Mouse (Mus musculus) liver (tissue): ENCODE data around the gene Tarbp1.
"Not testable (repeated sequence)": the region's sequence is repeated elsewhere in the genome, so short reads cannot be mapped to it uniquely, and the experiment has no call there.

Experiments used
- DNase-seq: peaks from one replicate; pipeline ENCODE4 v3.0.0-alpha.2; 2020; ENCODE audit warnings: mixed read lengths

The Tarbp1 gene

GRCm38 (mm10) chr8:126405030-126405429 is 69.8 kb downstream of the Tarbp1 start:
- DNase-seq = no peak

GRCm38 (mm10) chr8:126404550-126404949 is 70.3 kb downstream of the Tarbp1 start:
- not testable (repeated sequence) for DNase-seq

- DNase-seq = no peak
These were observed 76.5 kb downstream of the Tarbp1 start for GRCm38 (mm10) chr8:126398349-126398748.

- no peak for DNase-seq
These were observed 78.9 kb downstream of the Tarbp1 start for GRCm38 (mm10) chr8:126395917-126396316.

GRCm38 (mm10) chr8:126395386-126395785 is 79.5 kb downstream of the Tarbp1 start:
- no peak for DNase-seq

- no peak for DNase-seq
These were observed 83.3 kb downstream of the Tarbp1 start for GRCm38 (mm10) chr8:126391541-126391940.

- no peak for DNase-seq
These were observed 87.3 kb downstream of the Tarbp1 start for GRCm38 (mm10) chr8:126387566-126387965.

- no peak for DNase-seq
These were observed 92.1 kb downstream of the Tarbp1 start for GRCm38 (mm10) chr8:126382749-126383148.

- DNase-seq = no peak
These were observed 92.6 kb downstream of the Tarbp1 start for GRCm38 (mm10) chr8:126382216-126382615.

- no peak for DNase-seq
These were observed 93.6 kb downstream of the Tarbp1 start for GRCm38 (mm10) chr8:126381299-126381698.

GRCm38 (mm10) chr8:126380141-126380540 is 94.7 kb downstream of the Tarbp1 start:
- DNase-seq = no peak

- DNase-seq = no peak
These were observed 95.3 kb downstream of the Tarbp1 start for GRCm38 (mm10) chr8:126379580-126379979.
